Mouse (Mus musculus): ENCODE results near the gene Acot6.

Gene Acot6

GRCm38 (mm10) chr12:84151911-84152310, 51.5 kb downstream of the Acot6 start:
- intact Hi-C loops (cut with DNase I), result no loop called here

DNA sequence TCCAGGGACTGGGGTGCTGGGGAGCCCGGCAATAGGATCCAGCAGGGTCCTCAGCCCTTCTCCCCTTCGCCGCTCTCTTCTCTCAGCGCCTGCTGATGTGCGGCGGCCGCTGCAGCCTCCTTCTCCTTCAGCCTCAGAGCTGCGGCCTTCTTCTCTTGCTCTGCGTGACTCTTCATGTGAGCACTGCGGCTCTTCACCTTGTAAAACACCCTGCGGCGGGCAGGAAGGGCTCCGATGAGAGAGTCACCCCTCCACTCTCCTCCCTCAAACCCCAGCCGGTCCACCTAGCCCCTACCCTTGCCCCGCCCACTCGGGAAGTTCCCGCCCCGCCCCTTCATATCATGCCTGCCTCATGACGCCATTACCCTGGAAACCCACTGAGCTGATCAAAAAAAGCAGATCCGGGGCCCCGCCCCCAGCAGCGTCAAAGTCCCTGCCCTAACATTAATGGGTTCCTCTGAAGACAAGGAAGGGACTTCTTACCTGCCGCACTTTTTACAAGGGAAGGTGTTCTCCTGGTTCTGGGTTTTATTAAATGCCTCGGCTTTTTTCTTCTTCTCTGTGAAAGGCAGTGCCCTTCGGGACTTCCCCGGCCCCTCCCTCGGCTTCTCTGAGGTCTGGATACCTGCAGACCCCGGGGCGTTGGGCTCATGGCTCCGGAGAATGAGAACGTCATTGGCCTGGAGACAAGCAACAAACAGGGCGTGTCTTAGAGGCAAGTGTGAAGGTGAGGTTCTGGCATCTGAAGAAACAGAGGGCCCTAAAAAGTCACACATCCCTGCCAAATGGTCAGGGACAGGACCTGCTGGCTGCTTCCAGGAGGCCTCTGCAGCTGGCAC, 52.1 kb downstream of the Acot6 start:
- intact Hi-C loops (cut with DNase I), result no loop called here

GRCm38 (mm10) chr12:84153414-84153813, 53.0 kb downstream of the Acot6 start:
- intact Hi-C loops (cut with DNase I), result no loop called here

- intact Hi-C loops (cut with DNase I), result no loop called here
Measured at GRCm38 (mm10) chr12:84154786-84155522, 54.5 kb downstream of the Acot6 start.

DNA sequence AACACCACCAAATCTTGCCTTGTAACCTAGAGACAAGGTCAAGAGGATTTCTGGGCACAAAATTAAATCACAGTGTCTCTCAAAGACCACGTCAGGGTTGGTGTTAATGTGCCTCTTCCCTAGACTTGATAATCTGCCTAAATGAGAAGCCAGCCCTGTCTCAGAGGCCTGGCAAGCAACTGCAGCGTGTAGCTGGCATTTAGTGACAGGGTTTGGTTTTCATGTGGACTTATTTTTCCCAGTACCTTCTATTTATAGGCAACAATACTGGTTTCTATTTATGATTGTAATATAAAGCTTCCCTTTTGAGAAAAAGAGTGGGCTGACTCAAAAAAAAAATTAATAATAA, 55.0 kb downstream of the Acot6 start:
- intact Hi-C loops (cut with DNase I), result no loop called here

- intact Hi-C loops (cut with DNase I), result no loop called here
Measured at GRCm38 (mm10) chr12:84156210-84156609, 55.8 kb downstream of the Acot6 start.

DNA sequence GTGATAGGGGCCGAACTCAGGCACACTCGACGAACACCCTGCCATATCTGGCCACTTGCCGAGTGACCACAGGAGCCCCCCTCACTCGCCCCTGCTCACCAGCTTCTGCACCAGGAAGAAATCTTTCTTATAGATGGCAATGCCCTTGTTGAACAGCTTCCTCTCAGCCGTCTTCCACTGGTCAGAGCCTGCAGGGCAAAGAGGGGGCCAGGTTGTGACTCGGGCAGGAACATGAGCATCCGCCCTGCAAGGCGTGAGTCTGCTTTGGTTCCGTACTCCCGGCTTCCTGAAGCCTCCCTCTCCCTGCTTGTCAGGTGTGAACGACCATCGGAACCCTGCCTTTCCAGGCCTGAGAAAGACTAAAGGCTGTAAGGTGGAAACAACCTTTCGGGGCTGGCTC, 57.7 kb downstream of the Acot6 start:
- intact Hi-C loops (cut with DNase I), result no loop called here

- intact Hi-C loops (cut with DNase I), result no loop called here
Measured at GRCm38 (mm10) chr12:84160491-84160890, 60.0 kb downstream of the Acot6 start.

All from adrenal gland (tissue).